Mouse (Mus musculus) E14TG2a.4 (cell line): ENCODE data around the gene Ctnna3.

Experiments
- CTCF ChIP-seq: conservative IDR thresholded peaks from 2 replicates; pipeline ENCODE4 v1.5.1; 2014; ENCODE audit warnings: low read length
- NANOG ChIP-seq: IDR thresholded peaks from 2 replicates; pipeline ENCODE4 v1.6.1; 2014; ENCODE audit warnings: borderline replicate concordance, low read length, mixed read lengths
- POU5F1 ChIP-seq: IDR thresholded peaks from 2 replicates; pipeline ENCODE4 v1.6.1; 2014; ENCODE audit warnings: low read length, borderline replicate concordance

DNA sequence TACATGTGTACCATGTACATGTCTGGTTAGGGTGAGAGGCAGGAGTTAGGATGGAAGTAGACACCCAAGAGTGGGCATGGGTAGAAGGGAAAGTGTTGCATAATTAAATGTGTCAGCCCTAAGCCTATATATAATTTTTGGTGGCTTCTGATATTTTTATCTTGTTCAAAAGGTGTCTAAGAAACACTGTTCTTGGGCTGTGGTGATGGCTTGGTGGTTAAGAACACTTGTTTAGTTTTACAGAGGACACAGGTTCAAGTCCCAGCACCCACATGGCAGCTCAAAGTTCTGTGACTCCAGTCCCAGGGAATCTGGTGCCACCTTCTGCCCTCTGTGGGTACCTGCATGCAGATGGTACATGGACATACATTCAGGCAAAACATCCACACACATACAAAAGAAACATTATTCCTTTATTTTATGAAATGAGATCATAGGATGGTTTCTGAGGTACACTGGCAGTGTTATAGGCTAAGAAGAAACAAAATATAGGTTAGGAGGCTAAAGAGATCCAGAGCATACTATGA, 8.9 kb downstream of the Ctnna3 start:
- TF ChIP-seq CTCF (no peak), POU5F1 (no peak), NANOG (no peak)
